Mouse (Mus musculus) NIH3T3 (cell line): Measurements from ENCODE around the gene Clec4g.

ENCODE experiments used
- DNase-seq: peaks from one replicate; pipeline ENCODE4 v3.0.0-alpha.2; 2012; ENCODE audit warnings: low read depth

Gene Clec4g

DNA sequence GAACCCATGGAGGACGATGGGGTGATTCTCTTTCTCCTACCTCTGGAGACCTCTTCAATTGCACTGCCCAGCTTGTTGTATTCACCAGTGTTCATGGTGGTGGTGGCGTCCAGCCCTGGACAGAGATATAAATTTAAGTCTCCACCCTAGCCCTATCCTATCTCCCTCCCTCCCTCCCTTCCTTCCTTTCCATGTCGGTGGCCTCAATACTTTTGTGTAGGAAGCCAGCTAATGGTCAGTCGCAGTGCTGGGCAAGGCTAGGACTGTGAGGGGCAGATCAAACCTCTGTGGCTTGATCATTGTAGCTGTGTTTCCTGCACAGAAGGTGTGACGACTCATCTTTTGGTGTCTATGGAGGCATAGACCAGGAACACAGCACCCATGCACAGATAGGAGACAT, at the start of gene Clec4g:
Gene Clec4g (minus strand): TSS at position 101 of the 400 bp plus-strand sequence.
- no peak for DNase-seq

DNA sequence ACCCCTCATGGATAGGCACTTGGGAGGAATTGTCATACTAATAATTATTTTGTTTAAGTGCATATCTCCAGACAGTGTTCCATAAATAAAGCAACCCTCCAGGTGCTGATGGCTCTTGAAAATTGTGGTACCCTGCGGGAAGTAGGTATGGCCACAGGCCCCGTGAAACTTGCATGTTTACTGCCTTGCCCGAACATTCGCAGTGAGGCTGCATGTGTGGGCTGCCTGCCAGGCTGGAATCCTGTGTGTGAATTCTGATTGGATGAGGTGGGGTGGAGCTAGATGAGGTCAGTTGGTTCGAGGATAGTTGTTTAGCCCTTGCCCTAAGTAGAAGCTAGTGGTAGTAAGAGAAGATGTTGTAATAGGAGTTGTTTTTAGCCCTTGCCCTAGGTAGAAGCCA, 48.2 kb upstream of the Clec4g start:
- peak; percentile 16 for DNase-seq

DNA sequence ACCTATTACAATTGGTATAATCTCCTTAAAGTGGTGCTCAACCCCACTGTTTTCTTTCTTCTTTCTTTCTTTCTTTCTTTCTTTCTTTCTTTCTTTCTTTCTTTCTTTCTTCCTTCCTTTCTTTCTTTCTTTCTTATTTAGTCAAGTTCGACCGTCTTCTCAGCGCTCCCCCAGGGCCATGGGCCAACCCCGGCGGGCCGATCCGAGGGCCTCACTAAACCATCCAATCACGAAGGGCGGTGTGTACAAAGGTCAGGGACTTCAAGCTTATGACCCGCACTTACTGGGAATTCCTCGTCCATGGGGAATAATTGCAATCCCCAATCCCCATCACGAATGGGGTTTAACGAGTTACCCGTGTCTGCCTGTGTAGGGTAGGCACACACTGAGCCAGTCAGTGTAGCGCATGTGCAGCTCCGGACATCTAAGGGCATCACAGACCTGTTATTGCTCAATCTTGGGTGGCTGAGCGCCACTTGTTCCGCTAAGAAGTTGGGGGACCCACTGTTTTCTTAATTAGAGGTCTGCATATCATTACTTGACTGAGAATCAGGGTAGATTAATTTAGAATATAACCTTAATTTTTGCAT, 33.9 kb upstream of the Clec4g start:
- peak; percentile 97 for DNase-seq

DNA sequence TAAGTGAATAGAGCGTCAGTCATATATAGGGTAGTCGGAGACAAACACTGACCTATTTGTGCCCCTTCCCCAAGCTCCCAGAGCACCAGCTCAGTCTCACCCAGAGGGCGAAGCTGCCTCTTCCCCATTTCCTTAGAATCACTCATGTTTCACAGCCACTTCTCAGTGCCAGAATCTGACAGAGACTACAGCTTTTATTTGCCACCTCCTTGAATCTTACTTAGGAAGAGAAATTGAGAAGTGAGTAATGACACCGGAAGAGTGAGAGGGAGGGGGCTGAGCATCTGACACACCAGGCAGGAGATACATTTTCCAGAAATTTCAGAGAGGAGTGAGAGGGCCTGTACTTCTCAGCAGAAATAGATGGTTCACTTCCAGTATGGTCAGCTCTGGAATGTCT, 28.3 kb upstream of the Clec4g start, which contains the start of gene Cd209a:
Gene Cd209a (minus strand): TSS at position 224 of the 400 bp plus-strand sequence.
- DNase-seq, result no peak

DNA sequence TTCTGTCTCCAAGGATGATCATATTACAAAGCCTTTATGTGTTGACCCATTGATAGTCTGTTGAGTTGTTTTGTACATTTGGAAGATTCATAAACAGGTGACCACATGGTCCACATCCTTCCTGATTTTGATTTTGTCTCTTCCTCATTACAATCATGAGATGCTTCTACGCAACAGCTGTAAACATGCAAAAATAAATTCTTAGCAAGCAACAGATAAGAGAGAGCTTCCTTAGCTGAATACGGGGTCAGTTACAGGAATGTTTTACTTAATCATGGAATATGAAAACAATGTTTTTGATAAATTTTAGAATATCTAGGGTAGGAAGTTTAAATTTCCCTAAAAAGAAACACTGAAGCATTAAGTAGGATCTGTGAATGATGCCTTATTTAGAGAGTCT, 16.5 kb upstream of the Clec4g start:
- DNase-seq, result no peak

DNA sequence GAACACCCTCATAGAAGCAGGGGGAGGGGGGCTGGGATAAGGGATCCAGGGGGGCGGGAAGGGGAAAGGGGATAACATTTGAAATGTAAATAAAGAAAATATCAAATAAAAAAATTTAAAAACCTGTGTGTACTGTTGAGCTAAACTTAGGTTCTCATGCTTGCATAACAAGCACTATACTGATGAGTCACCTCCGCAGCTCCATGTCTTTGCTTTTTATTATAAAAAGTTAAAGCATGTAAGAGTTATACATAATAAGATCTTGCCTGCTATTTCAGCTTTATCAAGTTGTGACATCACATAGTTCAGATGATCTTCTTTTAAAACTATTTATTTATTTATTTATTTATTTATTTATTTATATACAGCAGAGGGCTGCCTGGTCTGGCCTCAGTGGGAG, 15.1 kb upstream of the Clec4g start:
- DNase-seq, result peak; percentile 7

DNA sequence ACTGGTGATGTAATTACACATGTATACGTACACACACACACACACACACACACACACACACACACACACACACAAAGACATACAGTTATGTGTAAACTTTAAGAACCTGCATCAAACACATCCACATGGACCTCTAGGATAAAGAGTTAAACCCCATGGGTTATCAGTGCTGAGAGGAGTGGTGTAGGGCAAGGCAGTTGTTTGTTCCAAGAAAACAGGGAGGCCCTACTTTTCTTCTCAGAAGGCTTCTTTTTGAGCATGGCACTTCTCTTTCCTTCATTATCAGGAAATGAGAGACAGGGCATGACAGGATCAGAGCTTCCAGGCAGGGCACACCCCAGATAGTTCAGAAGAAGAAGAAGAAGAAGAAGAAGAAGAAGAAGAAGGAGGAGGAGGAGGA, 13.6 kb upstream of the Clec4g start:
- DNase-seq, result no peak

DNA sequence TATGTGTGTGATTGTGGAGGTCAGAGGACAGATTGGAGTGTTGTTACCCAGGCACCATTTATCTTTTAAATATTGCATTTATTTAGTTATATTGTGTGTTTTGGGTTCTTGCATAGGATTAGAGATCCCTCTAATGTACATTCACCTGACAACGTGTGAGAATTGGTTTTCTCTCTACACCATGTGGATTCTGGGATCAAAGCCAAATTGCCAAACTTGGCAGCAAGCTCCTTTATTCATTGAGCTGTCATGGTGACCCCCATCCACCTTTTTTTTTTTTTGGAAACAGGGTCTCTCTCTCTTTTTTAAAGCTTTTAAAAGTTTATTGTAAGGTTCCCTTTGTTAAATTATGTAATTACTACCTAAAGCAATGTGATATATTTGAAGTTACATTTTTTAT, 590 bp upstream of the Clec4g start:
- DNase-seq, result peak; percentile 21

DNA sequence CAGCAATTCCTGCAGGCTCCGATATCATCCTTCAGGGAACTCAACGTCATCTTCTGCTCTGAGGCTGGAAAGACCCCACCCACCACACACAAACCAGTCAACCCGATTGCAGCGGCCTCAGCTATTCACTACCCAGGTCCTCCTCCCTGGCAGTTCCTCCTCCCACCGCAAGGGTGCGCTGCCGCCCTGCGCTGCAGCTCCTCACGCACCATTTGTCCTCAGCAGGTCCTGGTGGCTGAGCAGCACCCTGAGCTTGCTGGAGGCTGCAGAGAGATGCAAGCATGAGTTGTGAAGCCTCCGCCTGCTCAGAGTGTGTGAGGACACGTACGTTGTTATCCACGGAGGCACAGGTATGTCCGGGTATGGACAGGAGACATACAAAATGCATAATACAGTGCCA, 1.9 kb downstream of the Clec4g start:
- peak; percentile 72 for DNase-seq

DNA sequence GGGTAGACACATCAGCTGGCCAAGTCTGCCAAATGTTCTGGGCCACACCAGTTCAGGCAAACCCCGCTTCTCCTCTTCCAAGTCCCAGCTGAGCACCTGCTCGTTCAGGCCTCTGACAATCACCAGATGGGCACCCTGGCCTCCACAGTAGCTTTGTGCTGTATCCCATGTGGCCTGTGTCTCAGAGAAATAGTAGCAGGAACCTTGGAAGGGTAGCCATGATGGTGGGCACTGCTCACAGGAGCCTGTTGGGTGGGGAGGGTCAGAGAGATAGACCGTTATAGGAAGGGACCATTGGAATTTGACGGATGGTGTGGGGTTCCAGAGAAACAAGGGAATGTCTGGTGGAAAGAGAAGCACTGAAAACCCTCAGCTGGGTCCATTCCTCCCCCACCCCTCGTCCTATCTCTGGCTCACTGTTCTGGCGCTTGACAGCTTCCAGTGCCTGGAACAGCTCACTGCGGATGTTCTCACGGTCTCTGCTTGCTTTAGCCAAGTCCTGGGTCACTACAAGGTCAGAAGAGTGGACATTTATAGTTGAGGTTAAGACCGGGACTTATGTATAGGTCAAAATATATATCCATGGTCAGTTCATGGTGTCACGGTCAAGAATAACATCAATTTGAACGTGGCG, 3.0 kb downstream of the Clec4g start:
- DNase-seq, result no peak

DNA sequence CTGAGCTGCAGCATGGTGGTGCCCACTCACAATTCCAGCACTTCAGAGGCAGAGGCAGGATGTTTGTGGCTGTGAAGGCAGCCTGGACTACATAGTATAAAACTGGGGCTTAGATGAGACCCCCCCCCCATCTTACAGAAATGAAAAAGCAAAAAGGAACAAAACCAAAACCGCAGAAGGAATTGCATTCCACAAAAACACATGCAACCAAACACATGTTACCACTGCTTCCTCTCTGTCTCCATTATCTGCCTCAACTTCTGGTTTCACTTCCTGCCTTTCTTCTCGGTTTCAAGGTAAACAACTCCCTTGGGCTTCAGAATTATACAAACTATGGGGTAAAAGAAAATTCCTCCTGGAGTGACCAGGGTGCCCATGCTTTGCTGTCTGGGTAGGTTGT, 8.8 kb downstream of the Clec4g start:
- no peak for DNase-seq

DNA sequence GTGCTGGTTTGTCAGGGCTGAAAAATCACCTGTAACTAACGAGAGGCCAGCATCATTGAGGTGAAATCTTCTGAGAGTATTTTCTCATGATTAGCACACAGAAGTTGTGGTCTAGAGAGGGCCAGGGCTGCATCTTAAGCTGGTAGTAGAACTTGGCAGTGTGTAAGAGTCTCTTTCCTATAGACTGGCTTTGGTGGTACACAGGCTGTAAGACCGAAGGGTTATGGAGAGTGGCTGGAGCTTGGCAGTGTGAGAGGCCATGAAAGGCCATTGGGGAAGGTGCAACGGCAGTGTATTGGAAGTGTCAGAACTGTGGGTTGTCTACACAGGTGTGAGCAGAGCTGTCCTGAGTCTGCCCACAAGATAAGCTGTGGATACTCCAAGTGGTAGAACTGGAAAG, 10.1 kb downstream of the Clec4g start:
- no peak for DNase-seq

DNA sequence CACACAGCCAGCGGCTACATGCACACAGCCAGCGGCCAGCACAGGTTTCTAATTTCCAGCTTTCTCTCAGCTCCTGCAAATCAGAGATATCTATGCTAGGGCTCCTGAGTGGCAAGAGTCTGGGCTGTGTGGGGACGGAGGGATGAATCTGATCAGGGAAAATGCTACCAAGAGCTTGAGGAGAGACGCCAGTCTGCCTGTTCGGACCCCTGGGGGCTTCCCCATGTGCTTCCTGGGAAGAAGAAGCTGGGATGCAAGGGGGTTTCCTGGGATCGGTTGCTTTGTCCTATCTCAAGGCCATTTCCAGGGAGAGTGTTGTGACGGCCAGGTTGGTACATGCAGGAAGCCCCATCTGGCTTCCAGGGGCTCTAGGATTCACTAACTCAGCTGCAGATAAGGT, 12.8 kb downstream of the Clec4g start:
- DNase-seq, result no peak

DNA sequence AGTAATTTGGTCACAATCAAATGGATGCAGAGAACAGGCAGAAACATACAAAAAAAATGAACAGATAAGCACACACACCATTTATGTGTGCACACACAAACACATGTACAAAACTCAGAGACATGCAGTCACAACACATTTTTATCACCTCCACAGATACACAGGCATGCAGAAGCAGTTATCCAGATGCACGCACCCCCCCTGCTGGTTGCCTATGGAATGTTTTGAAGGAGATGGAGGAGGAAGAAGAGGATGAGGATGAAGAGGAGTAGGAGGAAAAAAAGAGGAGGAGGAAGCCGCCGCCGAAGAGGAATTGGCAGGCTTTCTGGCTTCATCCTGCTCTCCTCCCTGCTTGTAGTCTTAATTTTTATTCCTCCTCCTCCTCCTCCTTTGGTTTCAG, 14.7 kb downstream of the Clec4g start:
- peak; percentile 44 for DNase-seq

DNA sequence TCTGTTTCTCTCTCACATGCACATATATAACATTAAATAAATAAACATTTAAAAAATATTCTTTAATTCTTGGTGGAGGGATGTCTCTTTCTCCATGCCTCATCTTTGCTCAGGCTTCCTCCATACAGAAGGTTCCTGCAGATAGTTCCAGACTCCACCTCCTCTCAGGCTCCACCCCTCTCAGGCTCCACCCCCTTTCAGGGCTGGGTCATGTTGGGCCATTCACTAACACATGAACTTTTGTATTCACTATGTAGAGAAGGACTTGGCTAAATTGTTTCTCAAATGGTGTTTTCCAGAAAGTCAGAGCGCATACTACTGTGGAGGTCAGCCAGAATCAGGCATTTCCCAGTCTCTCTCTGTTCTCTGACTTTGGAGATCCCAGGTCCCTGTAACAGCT, 19.0 kb downstream of the Clec4g start:
- DNase-seq, result no peak

DNA sequence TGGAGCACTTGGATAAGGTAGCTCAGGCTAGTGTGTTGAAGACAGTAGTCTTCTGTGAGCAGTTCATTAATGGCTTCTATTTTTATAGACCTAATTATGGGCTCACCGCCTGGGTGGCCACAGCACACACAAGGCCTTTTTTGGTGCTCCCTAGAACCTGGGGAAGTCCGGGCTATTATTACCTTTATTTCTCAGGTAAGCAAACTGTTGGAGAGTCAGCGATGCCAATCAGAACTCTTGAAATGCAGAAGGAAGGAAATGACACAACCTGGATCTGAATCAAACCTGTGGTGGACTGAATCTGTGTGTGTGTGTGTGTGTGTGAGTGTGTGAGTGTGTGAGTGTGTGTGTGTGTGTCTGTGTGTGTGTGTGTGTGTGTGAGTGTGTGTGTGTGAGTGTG, 26.3 kb downstream of the Clec4g start, which contains the start of gene Fcer2a:
Gene Fcer2a (minus strand): TSS at position 55 of the 400 bp plus-strand sequence.
- DNase-seq, result no peak

DNA sequence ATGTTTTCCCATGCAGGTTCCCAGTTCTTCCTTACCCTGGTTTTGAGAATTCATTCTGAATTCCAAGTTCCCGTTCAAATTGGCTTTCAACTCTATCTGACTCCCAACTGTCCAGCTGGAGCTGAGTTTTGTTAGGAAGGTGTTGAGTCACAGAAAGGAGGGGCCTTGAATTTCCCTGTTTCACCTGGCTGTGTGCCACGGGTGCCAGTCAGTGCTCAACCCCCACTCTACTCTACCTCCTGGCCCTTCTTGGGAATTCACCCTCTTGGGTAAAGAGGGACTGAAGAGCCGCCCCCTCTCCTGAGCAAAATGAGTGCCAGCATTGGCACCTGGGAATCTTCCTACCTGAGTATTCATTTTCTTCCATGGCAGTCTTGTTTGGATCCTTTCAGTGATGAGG, 29.7 kb downstream of the Clec4g start:
- DNase-seq, result peak; percentile 43

DNA sequence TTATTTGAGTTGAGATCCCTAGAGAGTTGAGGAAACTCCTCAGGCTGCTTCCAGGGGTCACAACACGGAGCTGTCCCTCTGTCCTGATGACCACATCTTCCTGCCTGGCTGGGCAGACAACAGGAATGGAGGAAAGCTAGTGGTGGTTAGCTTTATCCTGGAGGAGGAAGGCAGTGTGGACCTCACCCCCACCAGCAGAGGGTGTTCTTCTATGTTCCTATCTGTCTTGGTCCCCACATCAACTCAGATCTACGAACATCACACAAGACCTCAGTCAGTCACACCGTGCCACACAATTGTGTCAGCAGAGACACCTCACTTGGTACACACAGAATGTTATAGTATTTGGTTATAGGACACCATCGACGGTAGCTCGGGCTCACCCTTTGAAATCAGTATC, 32.9 kb downstream of the Clec4g start:
- no peak for DNase-seq

DNA sequence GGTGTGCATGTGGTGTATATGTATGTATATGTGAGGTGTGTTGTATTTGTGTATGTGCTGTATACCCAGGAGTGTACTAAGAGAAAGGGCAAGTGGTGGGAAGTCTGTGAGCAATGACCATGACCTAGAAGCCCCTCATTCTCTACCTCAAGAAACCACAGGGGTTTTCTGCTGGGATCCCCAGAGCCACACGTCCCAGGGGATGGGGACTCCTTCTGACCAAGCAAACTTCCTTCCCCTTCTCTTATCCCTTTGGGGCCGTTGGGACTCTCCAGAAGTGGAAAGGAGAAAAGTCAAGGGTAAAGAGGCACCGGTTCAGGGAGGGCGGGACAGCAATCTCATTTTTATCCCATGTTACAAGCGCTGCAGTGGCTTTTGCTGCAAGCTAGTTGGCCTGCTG, 35.0 kb downstream of the Clec4g start:
- DNase-seq, result no peak

DNA sequence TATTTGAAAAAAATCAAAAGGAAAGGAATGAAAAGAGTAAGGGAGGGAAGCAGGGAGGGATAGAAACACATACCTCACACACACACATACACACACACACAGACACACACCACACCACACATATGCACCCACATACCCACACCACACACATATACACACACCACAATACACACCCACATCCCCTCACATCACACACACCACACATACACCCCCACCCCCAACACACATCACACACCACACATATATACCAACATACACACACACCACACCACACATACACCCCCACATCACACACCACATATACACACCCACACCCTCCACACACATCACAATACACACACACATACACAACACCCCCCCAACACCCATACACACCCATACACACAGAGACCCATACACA, 35.9 kb downstream of the Clec4g start:
- no peak for DNase-seq

DNA sequence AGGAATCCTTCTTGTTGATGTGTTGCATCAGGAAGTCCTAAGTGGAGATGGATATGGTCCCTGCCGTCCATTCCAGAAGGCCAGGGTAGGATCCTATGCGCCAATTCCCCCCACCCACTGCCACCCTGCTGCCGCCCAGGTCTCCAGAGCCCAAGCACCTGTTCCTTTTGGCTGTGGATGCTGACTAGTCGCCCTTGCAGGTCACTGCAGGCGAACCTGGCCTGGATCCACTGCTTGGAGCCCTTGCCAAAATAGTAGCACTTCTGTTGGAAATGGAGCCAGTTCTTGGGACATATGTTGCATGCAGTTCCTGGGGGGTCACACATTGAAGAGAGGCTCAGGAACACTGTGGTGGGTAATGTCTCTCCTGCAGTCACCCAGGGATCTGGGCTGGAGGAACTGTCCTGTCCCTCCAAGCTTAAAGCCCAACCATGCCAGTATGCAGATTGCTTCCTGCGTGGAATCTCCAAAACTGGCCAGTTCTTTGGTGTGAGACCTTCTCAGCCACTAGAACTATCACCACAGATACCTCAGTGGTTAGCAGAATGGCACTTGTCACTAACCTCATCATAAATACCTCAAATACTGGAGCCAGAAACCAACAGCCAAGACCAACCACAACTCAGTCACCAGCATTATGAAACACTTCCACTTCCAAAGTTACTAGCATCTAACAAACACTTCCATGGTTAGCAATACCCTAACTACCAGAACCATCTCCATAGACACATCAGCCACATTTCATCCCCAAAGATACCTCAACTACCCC, 36.9 kb downstream of the Clec4g start:
- DNase-seq, result no peak

DNA sequence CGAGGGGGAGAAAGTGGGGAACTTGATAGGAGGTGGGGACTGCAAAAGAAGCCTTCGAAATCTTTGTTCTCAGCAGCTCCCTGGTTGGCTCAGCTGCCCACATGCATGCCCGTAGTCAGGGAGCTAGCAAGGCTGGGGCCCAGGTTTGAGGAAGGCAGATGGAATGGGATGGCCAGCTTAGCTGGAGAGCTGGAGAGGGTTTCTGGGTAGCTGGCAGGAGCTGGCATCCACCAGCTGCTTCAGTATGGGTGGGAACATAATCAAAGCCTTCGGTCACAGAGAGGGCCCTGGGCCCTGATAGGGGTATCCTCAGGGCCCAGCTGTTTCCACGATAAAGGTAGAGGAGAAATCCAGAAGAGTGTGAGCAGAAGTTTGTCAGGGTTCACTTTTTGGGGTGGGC, 38.0 kb downstream of the Clec4g start:
- no peak for DNase-seq

DNA sequence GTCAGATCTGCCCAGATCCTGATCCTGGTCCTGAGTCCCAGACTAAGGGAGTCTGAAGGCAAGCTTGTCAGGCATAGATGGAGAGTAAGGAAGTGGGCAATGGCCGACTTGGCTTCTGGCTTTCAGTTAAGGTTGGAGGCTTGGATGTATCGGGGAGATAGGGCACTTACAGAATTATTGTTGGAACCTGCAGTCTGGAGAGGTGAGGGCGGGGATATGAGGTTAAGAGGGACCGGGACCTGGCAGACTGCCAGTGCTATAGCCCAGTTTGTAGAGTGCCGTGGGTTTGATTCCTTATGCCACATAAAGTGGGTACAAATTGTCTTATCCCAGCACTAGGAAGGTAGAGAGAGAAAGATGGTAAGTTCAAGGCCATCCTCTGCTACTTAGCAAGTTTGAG, 40.8 kb downstream of the Clec4g start:
- DNase-seq, result no peak
